Mouse (Mus musculus) left cerebral cortex, postnatal 14 days (tissue): Measurements from ENCODE around the gene Clpb. TPM values are rescaled to one million over a fixed set of nuclear protein-coding genes. Genes with fewer than 3 reads are reported as not detected.

Experiments used
- DNase-seq, 2 experiments: peaks; one replicate each; pipeline ENCODE4 v3.0.0; 2021 to 2022; ENCODE audit warnings: low spot score in 2 of 2, mixed read lengths in 1 of 2
- intact Hi-C: fragments of 180-260 bp; cut with DNase I; formaldehyde crosslinking; loops from one replicate; pipeline ENCODE4 v1.15.1; 2025
- total RNA-seq, 2 experiments: library from RNA; stranded (reverse); gene quantifications; 2 replicates each; pipeline ENCODE4 v1.2.3; 2021

The Clpb gene
- total RNA-seq, 2 experiments from 2014 or later = 47.6 to 50.4 TPM

GRCm38 (mm10) chr7:101761899-101762780 lies 98.7 kb downstream of the Clpb start:
- DNase-seq = peak; percentile 39
- intact Hi-C loops = loop anchor here (5.0 kb wide), 1 partner anchor 80 kb away; no protein-coding TSS in a partner anchor

- DNase-seq = peak in 1 of 2 experiments; percentile 22
- intact Hi-C loops = no loop called here
These were observed 104.0 kb downstream of the Clpb start for GRCm38 (mm10) chr7:101767335-101767907.

- DNase-seq = peak; percentile 25 to 27
- intact Hi-C loops = no loop called here
These were observed 106.6 kb downstream of the Clpb start for GRCm38 (mm10) chr7:101770051-101770450.

GRCm38 (mm10) chr7:101771604-101772003 lies 108.2 kb downstream of the Clpb start:
- intact Hi-C loops = no loop called here
- DNase-seq = no peak

- peak; percentile 30 to 39 for DNase-seq
- intact Hi-C loops = no loop called here
These were observed 109.3 kb downstream of the Clpb start for GRCm38 (mm10) chr7:101772687-101773086.

GRCm38 (mm10) chr7:101777053-101777452 lies 113.6 kb downstream of the Clpb start:
- intact Hi-C loops = no loop called here
- no peak for DNase-seq

GRCm38 (mm10) chr7:101817861-101818401 lies 154.5 kb downstream of the Clpb start, which contains the start of gene Phox2a:
TSS of gene Phox2a (plus strand) at chr7:101818313.
- intact Hi-C loops = no loop called here

GRCm38 (mm10) chr7:101820295-101821030 lies 157.0 kb downstream of the Clpb start:
- intact Hi-C loops = no loop called here
- no peak for DNase-seq

More at GRCm38 (mm10) chr7:101817861-101818401, 154.5 kb downstream of the Clpb start, which contains the start of gene Phox2a:
- DNase-seq = no peak

- intact Hi-C loops = no loop called here
- peak in 1 of 2 experiments; percentile 12 for DNase-seq
These were observed 158.4 kb downstream of the Clpb start for GRCm38 (mm10) chr7:101821571-101822501.

- intact Hi-C loops = no loop called here
- DNase-seq = no peak
These were observed 159.7 kb downstream of the Clpb start for GRCm38 (mm10) chr7:101822836-101823757.

GRCm38 (mm10) chr7:101823758-101824630 lies 160.6 kb downstream of the Clpb start:
- intact Hi-C loops = no loop called here
- DNase-seq = no peak

GRCm38 (mm10) chr7:101830373-101830772 lies 166.9 kb downstream of the Clpb start:
- no peak for DNase-seq
- intact Hi-C loops = no loop called here

GRCm38 (mm10) chr7:101831437-101831836 lies 168.0 kb downstream of the Clpb start:
- DNase-seq = no peak
- intact Hi-C loops = no loop called here

GRCm38 (mm10) chr7:101832372-101832771 lies 168.9 kb downstream of the Clpb start:
- DNase-seq = no peak
- intact Hi-C loops = no loop called here

GRCm38 (mm10) chr7:101833352-101833751 lies 169.9 kb downstream of the Clpb start:
- intact Hi-C loops = no loop called here
- DNase-seq = no peak

GRCm38 (mm10) chr7:101833916-101834584 lies 170.6 kb downstream of the Clpb start:
- peak; percentile 24 to 34 for DNase-seq
- intact Hi-C loops = no loop called here
